Comparison of ENCODE assay signal across 28 mouse cellular contexts in genomic region chr5:129759929-129760480, GRCm38 (mm10). TPM values are rescaled to one million over a fixed set of nuclear protein-coding genes. Genes with fewer than 3 reads are reported as not detected.
DNase-seq lines count a peak whose midpoint lies in the region; ATAC-seq lines count a peak whose summit lies in the region.
"Had no signal": no experiment of that assay in that cellular context is flagged by ENCODE, and none has a peak within 500 bp of the region (broad histone marks: within the 10 kb centered on the region; RNA-seq: fewer than 3 reads in every experiment).

No protein-coding gene starts in this region.

- intact Hi-C loops in gastrocnemius, postnatal 36 days (cut with DNase I): no loop called here

- 0 out of 2 replicates have a peak overlapping the region, but pooled peaks have one; percentile 5 for H3K27ac ChIP-seq in hindbrain, embryonic 13.5 days
- H3K27ac ChIP-seq in hindbrain, embryonic 11.5 days (ENCODE audit: low read depth, low read length): no peak overlapping the region
- H3K27ac ChIP-seq in kidney, embryonic 16.5 days (ENCODE audit: low read length): peak overlapping the region; percentile 89
- H3K27ac ChIP-seq: forebrain, embryonic 10.5 days; midbrain, embryonic 12.5 days; stomach, embryonic 15.5 days had no signal

- peaks cover 35% of the 10 kb centered on the region for H3K36me3 ChIP-seq in hindbrain, embryonic 13.5 days
- H3K36me3 ChIP-seq in hindbrain, embryonic 11.5 days (ENCODE audit: control insufficient read depth, insufficient read depth, low read length): no peaks in the 10 kb centered on the region
- peaks cover 25% of the 10 kb centered on the region for H3K36me3 ChIP-seq in kidney, embryonic 16.5 days (ENCODE audit: insufficient read depth, low read length)

- no peaks in the 10 kb centered on the region for H3K27me3 ChIP-seq in hindbrain, embryonic 13.5 days
- no peaks in the 10 kb centered on the region for H3K27me3 ChIP-seq in hindbrain, embryonic 11.5 days (ENCODE audit: control insufficient read depth, insufficient read depth, low read length)
- no peaks in the 10 kb centered on the region for H3K27me3 ChIP-seq in kidney, embryonic 16.5 days (ENCODE audit: insufficient read depth, low read length)
- H3K27me3 ChIP-seq: limb, embryonic 13.5 days; midbrain, embryonic 12.5 days; neural tube, embryonic 15.5 days; stomach, embryonic 15.5 days had no signal

- peaks cover 11% of the 10 kb centered on the region; the same call in 1 of the 2 replicates for H3K4me1 ChIP-seq in hindbrain, embryonic 13.5 days (replicated peaks)
- H3K4me1 ChIP-seq in hindbrain, embryonic 11.5 days (replicated peaks; ENCODE audit: control insufficient read depth, insufficient read depth, low read length): peaks cover 4% of the 10 kb centered on the region; the same call in 1 of the 2 replicates
- peaks cover 20% of the 10 kb centered on the region; the same call in 1 of the 2 replicates for H3K4me1 ChIP-seq in kidney, embryonic 16.5 days (ENCODE audit: insufficient read depth, low read length)
- H3K4me1 ChIP-seq: stomach, embryonic 15.5 days had no signal

- H3K4me3 ChIP-seq in hindbrain, embryonic 13.5 days: no peak overlapping the region
- H3K4me3 ChIP-seq in hindbrain, embryonic 11.5 days (ENCODE audit: low read depth, low read length): no peak overlapping the region
- no peak overlapping the region for H3K4me3 ChIP-seq in kidney, embryonic 16.5 days (ENCODE audit: low read length)
- H3K4me3 ChIP-seq: forebrain, embryonic 10.5 days; limb, embryonic 13.5 days; midbrain, embryonic 12.5 days; neural tube, embryonic 15.5 days; stomach, embryonic 15.5 days had no signal

- no peak overlapping the region for H3K9ac ChIP-seq in hindbrain, embryonic 13.5 days
- H3K9ac ChIP-seq in hindbrain, embryonic 11.5 days (ENCODE audit: low read depth, low read length): no peak overlapping the region
- no peak overlapping the region for H3K9ac ChIP-seq in kidney, embryonic 16.5 days (replicated peaks; ENCODE audit: low read length)
- H3K9ac ChIP-seq: hindbrain, embryonic 14.5 days; limb, embryonic 13.5 days; midbrain, embryonic 12.5 days; neural tube, embryonic 15.5 days; stomach, embryonic 15.5 days had no signal

- ATAC-seq in hindbrain, embryonic 13.5 days (ENCODE audit: low FRiP score): no peak
- no peak for ATAC-seq in hindbrain, embryonic 11.5 days (ENCODE audit: low FRiP score)
- peak; percentile 46; the same call in 1 of the 2 replicates for ATAC-seq in kidney, embryonic 16.5 days (ENCODE audit: low FRiP score, low TSS enrichment)

- no peak for DNase-seq in hindbrain, embryonic 11.5 days (ENCODE audit: low spot score)
- DNase-seq in kidney, adult 18-20 months: peak; percentile 49
- peak; percentile 83 for DNase-seq in yolk sac, embryonic 10.5 days (ENCODE audit: low spot score)
- no peak for DNase-seq in gastrocnemius, postnatal 36 days
- no peak for DNase-seq in layer of hippocampus, postnatal 10 days (ENCODE audit: low spot score in 2 of 2)
- DNase-seq: adrenal gland, postnatal 36 days; cerebellum, adult 11 months; cerebellum, postnatal 14 days; gastrocnemius, postnatal 25 days; layer of hippocampus, postnatal 36 days; lung, adult 18-20 months; lung, postnatal 14 days; thymus, postnatal 25 days had no signal

- no peak overlapping the region for H3K4me2 ChIP-seq in hindbrain, embryonic 13.5 days
- no peak overlapping the region for H3K4me2 ChIP-seq in hindbrain, embryonic 11.5 days (replicated peaks; ENCODE audit: low read depth, low read length)
- no peak overlapping the region for H3K4me2 ChIP-seq in kidney, embryonic 16.5 days (replicated peaks; ENCODE audit: low read depth, low read length)
- H3K4me2 ChIP-seq: hindbrain, embryonic 14.5 days; limb, embryonic 13.5 days; midbrain, embryonic 12.5 days; neural tube, embryonic 15.5 days; stomach, embryonic 15.5 days had no signal

- no peaks in the 10 kb centered on the region for H3K9me3 ChIP-seq in hindbrain, embryonic 13.5 days
- no peaks in the 10 kb centered on the region for H3K9me3 ChIP-seq in hindbrain, embryonic 11.5 days (ENCODE audit: control insufficient read depth, low read length)
- H3K9me3 ChIP-seq in kidney, embryonic 16.5 days (ENCODE audit: low read length): no peaks in the 10 kb centered on the region
- H3K9me3 ChIP-seq: forebrain, embryonic 10.5 days; limb, embryonic 13.5 days; midbrain, embryonic 12.5 days; neural tube, embryonic 15.5 days; stomach, embryonic 15.5 days had no signal

- WGBS in hindbrain, embryonic 13.5 days: 90% methylated on average over 13 of the region's 13 CpGs
- 88% methylated on average over 13 of the region's 13 CpGs for WGBS in hindbrain, embryonic 11.5 days
- WGBS in kidney, embryonic 16.5 days: 62% methylated on average over 13 of the region's 13 CpGs

RNA-seq across cellular contexts. Expression of gene Psph, which starts 27.2 kb away (rescaled TPM):
- 34.3 and 38.5 TPM in 2 replicates for polyA plus RNA-seq in hindbrain, embryonic 13.5 days (2015; fragmentation: Nextera tagmentation; extraction: Ambion mirVana)
- polyA plus RNA-seq in hindbrain, embryonic 11.5 days (2014; fragmentation: Nextera tagmentation; extraction: Ambion mirVana): 39.8 and 40.0 TPM in 2 replicates
- 60.9 and 61.0 TPM in 2 replicates for polyA plus RNA-seq in kidney, embryonic 16.5 days (2015; fragmentation: Nextera tagmentation; extraction: Ambion mirVana)
- total RNA-seq in gastrocnemius, postnatal 36 days (2021): 10 to 100 TPM; 13.1 to 15.2 TPM
- 10 to 100 TPM; 23.7 to 28.5 TPM for total RNA-seq in layer of hippocampus, postnatal 10 days (2021)

RNA-seq across cellular contexts. Expression of gene Nipsnap2, which starts 35.1 kb away (rescaled TPM):
- 89.1 and 95.3 TPM in 2 replicates for polyA plus RNA-seq in hindbrain, embryonic 13.5 days (2015; fragmentation: Nextera tagmentation; extraction: Ambion mirVana)
- polyA plus RNA-seq in hindbrain, embryonic 11.5 days (2014; fragmentation: Nextera tagmentation; extraction: Ambion mirVana): 82.1 and 85.7 TPM in 2 replicates
- 152 and 161 TPM in 2 replicates for polyA plus RNA-seq in kidney, embryonic 16.5 days (2015; fragmentation: Nextera tagmentation; extraction: Ambion mirVana)
- 100 to 1,000 TPM; 503 to 556 TPM for total RNA-seq in gastrocnemius, postnatal 36 days (2021)
- 10 to 100 TPM; 78.1 to 79.6 TPM for total RNA-seq in layer of hippocampus, postnatal 10 days (2021)

RNA-seq across cellular contexts. Expression of gene Mrps17, which starts 44.7 kb away (rescaled TPM):
- polyA plus RNA-seq in hindbrain, embryonic 13.5 days (2015; fragmentation: Nextera tagmentation; extraction: Ambion mirVana): 168 and 174 TPM in 2 replicates
- polyA plus RNA-seq in hindbrain, embryonic 11.5 days (2014; fragmentation: Nextera tagmentation; extraction: Ambion mirVana): 167 and 186 TPM in 2 replicates
- 198 and 203 TPM in 2 replicates for polyA plus RNA-seq in kidney, embryonic 16.5 days (2015; fragmentation: Nextera tagmentation; extraction: Ambion mirVana)
- total RNA-seq in gastrocnemius, postnatal 36 days (2021): 10 to 100 TPM; 53.7 to 63.5 TPM
- total RNA-seq in layer of hippocampus, postnatal 10 days (2021): 10 to 100 TPM; 72.6 to 81.5 TPM

RNA-seq across cellular contexts. Expression of gene Sept14, which starts 51.7 kb away (rescaled TPM):
- not detected in 2 replicates for polyA plus RNA-seq in hindbrain, embryonic 13.5 days (2015; fragmentation: Nextera tagmentation; extraction: Ambion mirVana)
- polyA plus RNA-seq in hindbrain, embryonic 11.5 days (2014; fragmentation: Nextera tagmentation; extraction: Ambion mirVana): not detected in 2 replicates
- polyA plus RNA-seq in kidney, embryonic 16.5 days (2015; fragmentation: Nextera tagmentation; extraction: Ambion mirVana): not detected in 2 replicates
- not detected for total RNA-seq in gastrocnemius, postnatal 36 days (2021)
- total RNA-seq in layer of hippocampus, postnatal 10 days (2021): not detected
- total RNA-seq: adrenal gland, postnatal 36 days; gastrocnemius, postnatal 25 days; heart, adult 8-10 months; heart, postnatal 25 days; layer of hippocampus, postnatal 36 days; left cerebral cortex, postnatal 14 days; megakaryocyte, adult 5-6 weeks had no signal
- polyA plus RNA-seq: embryonic facial prominence, embryonic 11.5 days; forebrain, embryonic 10.5 days; heart, embryonic 14.5 days; hindbrain, embryonic 14.5 days; intestine, embryonic 14.5 days; limb, embryonic 13.5 days; midbrain, embryonic 12.5 days; neural tube, embryonic 15.5 days; stomach, embryonic 15.5 days had no signal

Comparison
In these comparisons a context has a peak if more than half of its experiments do, and no peak if none do; other contexts are left out.
1. DNase-seq: peak in kidney, adult 18-20 months (single experiment) and yolk sac, embryonic 10.5 days (single experiment); none in hindbrain, embryonic 11.5 days (single experiment), gastrocnemius, postnatal 36 days (0 of 2) and layer of hippocampus, postnatal 10 days (0 of 2).